Mouse (Mus musculus) ES-Bruce4 (cell line): ENCODE data around the gene Cnga4.
"Not testable (repeated sequence)": the region's sequence is repeated elsewhere in the genome, so short reads cannot be mapped to it uniquely, and the experiment has no call there.

Source experiments
- EP300 ChIP-seq: IDR thresholded peaks from 2 replicates; pipeline ENCODE4 v1.6.1; 2011; ENCODE audit warnings: low read depth, low read length; ENCODE audit not compliant: insufficient read depth
- POLR2A ChIP-seq: IDR thresholded peaks from one replicate; pipeline ENCODE4 v1.8.1; 2011; ENCODE audit warnings: low read length; ENCODE audit not compliant: insufficient read depth

- not testable (repeated sequence) for TF ChIP-seq POLR2A, EP300
Measured at GRCm38 (mm10) chr7:105411874-105412632, 7.7 kb downstream of the Cnga4 start.
